Mouse (Mus musculus) neural tube, embryonic 10.5 days (tissue): ENCODE data around the gene Hoxb5.

ENCODE experiments used
- DNase-seq: peaks from one replicate; pipeline ENCODE4 v3.0.0-alpha.2; 2017; ENCODE audit warnings: low spot score; ENCODE audit errors: extremely low spot score

The Hoxb5 gene

GRCm38 (mm10) chr11:96337026-96337425, 33.9 kb downstream of the Hoxb5 start:
- DNase-seq = no peak

GRCm38 (mm10) chr11:96338957-96339855, 36.1 kb downstream of the Hoxb5 start:
- DNase-seq = peak; percentile 61

- DNase-seq = peak; percentile 85
These were observed 37.7 kb downstream of the Hoxb5 start for GRCm38 (mm10) chr11:96340698-96341365.

- peak; percentile 77 for DNase-seq
These were observed 38.8 kb downstream of the Hoxb5 start for GRCm38 (mm10) chr11:96341701-96342575.

GRCm38 (mm10) chr11:96342576-96342930, 39.4 kb downstream of the Hoxb5 start:
- DNase-seq = peak; percentile 37

- peak; percentile 53 for DNase-seq
These were observed 40.1 kb downstream of the Hoxb5 start for GRCm38 (mm10) chr11:96343206-96343745.

GRCm38 (mm10) chr11:96344061-96344877, 41.1 kb downstream of the Hoxb5 start:
- DNase-seq = peak; percentile 79

GRCm38 (mm10) chr11:96344878-96345159, 41.7 kb downstream of the Hoxb5 start:
- DNase-seq = peak; percentile 75

- no peak for DNase-seq
These were observed 42.2 kb downstream of the Hoxb5 start for GRCm38 (mm10) chr11:96345220-96345892.

- DNase-seq = peak; percentile 74
These were observed 43.0 kb downstream of the Hoxb5 start for GRCm38 (mm10) chr11:96345893-96346806.

GRCm38 (mm10) chr11:96346916-96347520, 43.9 kb downstream of the Hoxb5 start:
- DNase-seq = peak; percentile 33

- no peak for DNase-seq
These were observed 44.6 kb downstream of the Hoxb5 start for GRCm38 (mm10) chr11:96347717-96348116.

GRCm38 (mm10) chr11:96348141-96348928, 45.2 kb downstream of the Hoxb5 start:
- peak; percentile 75 for DNase-seq

GRCm38 (mm10) chr11:96348988-96349387, 45.9 kb downstream of the Hoxb5 start:
- no peak for DNase-seq

- peak; percentile 83 for DNase-seq
These were observed 46.6 kb downstream of the Hoxb5 start for GRCm38 (mm10) chr11:96349491-96350340.

GRCm38 (mm10) chr11:96350341-96350624, 47.1 kb downstream of the Hoxb5 start, which contains the start of gene Hoxb2:
Hoxb2 (plus strand) TSS chr11:96350525.
- DNase-seq = no peak

- DNase-seq = peak; percentile 56
These were observed 47.7 kb downstream of the Hoxb5 start for GRCm38 (mm10) chr11:96350791-96351190.
